Mouse (Mus musculus) thymus, postnatal 10 days (tissue): ENCODE measurements around the gene Sh2d3c.

Experiments used
- DNase-seq, 2 experiments: peaks; one replicate each; pipeline ENCODE4 v3.0.0; 2021; ENCODE audit warnings: low spot score in 2 of 2

Sh2d3c gene

GRCm38 (mm10) chr2:32791297-32791696 is 70.4 kb downstream of the Sh2d3c start:
- no peak for DNase-seq

- DNase-seq: no peak
Measured at GRCm38 (mm10) chr2:32795748-32796418, 75.0 kb downstream of the Sh2d3c start.

GRCm38 (mm10) chr2:32798251-32798962 is 77.6 kb downstream of the Sh2d3c start:
- no peak for DNase-seq
